Mouse (Mus musculus): ENCODE measurements around the gene Parp6. TPM values are rescaled to one million over a fixed set of nuclear protein-coding genes. Genes with fewer than 3 reads are reported as not detected.

The Parp6 gene
- 119 TPM for polyA plus RNA-seq (2015; fragmentation: Illumina TruSeq; extraction: RNeasy Lipid Tissue Mini Kit (QIAGEN cat#74804); ENCODE audit: low read depth, low replicate concordance)

GRCm38 (mm10) chr9:59616622-59617306 is at the start of gene Parp6:
Gene Parp6, plus strand, starts transcription at chr9:59617284.

DNA sequence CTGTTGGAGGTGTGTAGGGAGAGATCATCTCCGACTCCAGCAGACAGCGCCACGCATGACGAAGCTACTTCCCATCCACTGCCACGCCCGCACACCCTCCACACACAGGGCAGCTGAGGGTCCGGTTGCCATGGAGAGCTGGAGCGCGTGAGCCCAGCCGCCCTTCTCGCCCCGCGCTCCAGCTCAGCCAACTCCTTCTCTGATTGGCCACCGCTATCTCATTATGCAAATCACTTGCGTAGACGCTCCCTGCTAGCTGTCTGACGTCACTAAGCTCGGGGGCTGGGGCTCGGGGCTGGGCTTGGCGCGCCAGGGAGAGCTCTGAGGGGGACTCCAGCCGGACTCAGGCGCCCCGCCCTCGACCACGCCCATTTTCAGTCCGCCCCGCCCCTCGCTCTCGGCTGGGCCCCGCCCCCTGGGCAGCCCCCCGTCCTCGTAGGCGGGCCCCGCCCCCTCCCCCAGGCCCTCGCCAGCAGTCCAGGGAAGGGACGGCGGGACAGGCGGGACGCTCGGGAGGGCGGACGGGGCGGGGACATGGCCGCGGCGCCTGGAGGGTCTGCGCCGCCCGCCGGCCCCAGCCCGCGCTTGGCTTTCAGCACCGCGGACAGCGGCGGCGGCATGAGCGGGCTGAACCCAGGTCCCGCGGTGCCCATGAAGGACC is 39.1 kb upstream of the Parp6 start, which contains the start of gene Celf6:
Celf6 (plus strand) TSS at position 74 of the 661 bp plus-strand sequence.

GRCm38 (mm10) chr9:59655958-59656634 is 39.0 kb downstream of the Parp6 start, which contains the start of gene Pkm:
Gene Pkm, plus strand, starts transcription at chr9:59656368.

DNA sequence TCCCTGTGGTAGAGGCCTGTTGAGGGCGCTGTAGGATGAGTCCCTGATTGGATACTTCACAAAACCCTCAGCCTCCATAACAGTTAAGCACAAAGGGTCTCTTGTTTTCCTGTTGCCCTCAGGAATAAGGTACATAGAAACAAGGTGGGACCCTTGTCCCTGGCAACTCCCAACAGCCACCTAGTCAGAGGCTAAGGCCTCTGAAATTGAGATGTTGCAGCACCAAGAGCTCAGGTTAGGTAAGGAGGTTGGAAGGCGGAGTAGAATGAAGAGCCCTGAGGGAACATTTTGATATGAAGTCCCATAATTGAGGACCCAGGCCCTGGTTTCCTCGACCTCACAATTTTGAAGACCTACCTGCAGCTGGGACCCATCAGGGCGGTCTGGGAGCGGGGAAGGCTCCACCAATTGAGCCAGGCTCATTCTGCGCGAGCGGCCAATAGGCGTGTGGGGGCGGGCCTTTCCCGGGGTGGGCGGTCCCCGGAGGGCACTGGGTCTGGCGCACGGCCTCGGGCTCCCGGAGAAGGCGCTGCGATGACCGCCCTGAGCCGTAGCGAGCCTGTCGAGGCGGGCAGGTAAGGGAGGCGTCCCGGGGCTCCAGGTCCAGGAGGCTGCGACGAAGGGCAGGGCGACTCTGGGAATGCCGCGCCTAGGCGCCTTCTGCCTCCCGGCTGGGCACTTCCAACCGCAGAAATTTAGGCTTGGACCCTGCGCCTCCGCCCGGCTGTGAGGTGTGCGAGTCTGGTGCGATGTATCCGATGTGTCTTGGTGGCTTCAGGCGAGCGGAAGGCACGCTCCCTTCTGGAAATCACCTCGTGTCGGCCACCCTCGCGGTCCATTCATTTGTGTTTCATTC is 62.8 kb downstream of the Parp6 start, which contains the start of gene Gramd2:
Gramd2 (plus strand) TSS at position 467 of the 856 bp plus-strand sequence.

Other genes with a start within 250 kb of the Parp6 start
- 58.7 TPM for gene Arih1, start 130.7 kb upstream of the Parp6 start, polyA plus RNA-seq (2015; fragmentation: Illumina TruSeq; extraction: RNeasy Lipid Tissue Mini Kit (QIAGEN cat#74804); ENCODE audit: low read depth, low replicate concordance)
- gene Hexa, start 77.7 kb upstream of the Parp6 start, polyA plus RNA-seq (2015; fragmentation: Illumina TruSeq; extraction: RNeasy Lipid Tissue Mini Kit (QIAGEN cat#74804); ENCODE audit: low read depth, low replicate concordance): 60.8 TPM
- 5.1 TPM for gene Tmem202, start 77.4 kb upstream of the Parp6 start, polyA plus RNA-seq (2015; fragmentation: Illumina TruSeq; extraction: RNeasy Lipid Tissue Mini Kit (QIAGEN cat#74804); ENCODE audit: low read depth, low replicate concordance)
- 18.1 TPM for gene Celf6, start 39.4 kb upstream of the Parp6 start, polyA plus RNA-seq (2015; fragmentation: Illumina TruSeq; extraction: RNeasy Lipid Tissue Mini Kit (QIAGEN cat#74804); ENCODE audit: low read depth, low replicate concordance)
- gene Pkm, start 39.1 kb downstream of the Parp6 start, polyA plus RNA-seq (2015; fragmentation: Illumina TruSeq; extraction: RNeasy Lipid Tissue Mini Kit (QIAGEN cat#74804); ENCODE audit: low read depth, low replicate concordance): 1,370 TPM
- 9.4 TPM for gene Gramd2, start 62.9 kb downstream of the Parp6 start, polyA plus RNA-seq (2015; fragmentation: Illumina TruSeq; extraction: RNeasy Lipid Tissue Mini Kit (QIAGEN cat#74804); ENCODE audit: low read depth, low replicate concordance)
- 9.9 TPM for gene Senp8, start 133.4 kb downstream of the Parp6 start, polyA plus RNA-seq (2015; fragmentation: Illumina TruSeq; extraction: RNeasy Lipid Tissue Mini Kit (QIAGEN cat#74804); ENCODE audit: low read depth, low replicate concordance)
- gene Myo9a, start 133.6 kb downstream of the Parp6 start, polyA plus RNA-seq (2015; fragmentation: Illumina TruSeq; extraction: RNeasy Lipid Tissue Mini Kit (QIAGEN cat#74804); ENCODE audit: low read depth, low replicate concordance): 26.6 TPM

Measured in brain, adult 10 weeks (tissue).